Mouse (Mus musculus): ENCODE data around the gene Gpr12.

DNA sequence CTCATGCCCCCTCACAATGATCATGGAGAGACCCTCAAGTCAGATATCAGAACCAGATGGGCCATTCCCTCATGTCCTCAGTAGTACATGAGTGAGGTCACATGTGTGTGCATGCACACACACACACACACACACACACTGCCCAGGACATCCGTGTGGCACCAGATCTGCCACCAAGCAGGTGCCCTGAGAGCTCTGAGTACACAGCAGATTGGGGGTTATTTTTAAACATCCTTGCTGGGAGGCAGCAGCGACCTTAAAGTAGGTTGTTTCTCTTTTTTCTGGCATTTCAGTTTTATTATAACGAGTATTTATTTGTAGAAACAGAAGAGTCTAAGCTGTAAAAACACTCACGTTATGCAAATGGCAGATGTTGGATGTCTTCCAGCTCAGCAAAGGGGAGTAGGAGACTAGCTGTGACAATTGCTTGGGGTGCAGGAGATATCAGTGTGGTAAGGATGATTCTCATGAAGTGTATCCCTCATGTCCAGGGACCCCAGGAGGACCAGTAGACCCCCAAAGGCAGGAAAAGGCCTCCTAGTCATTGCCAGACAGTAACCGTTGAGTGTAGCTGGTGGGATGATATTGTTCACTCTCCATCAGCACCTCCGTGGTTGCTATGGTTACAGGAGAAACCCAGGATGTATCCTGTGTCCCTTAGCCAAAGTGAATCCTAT, 40.7 kb upstream of the Gpr12 start:
- no peak for TF ChIP-seq EP300 (IDR thresholded peaks at IDR 0.05; ENCODE audit: low read depth)
- TF ChIP-seq CTCF (IDR thresholded peaks at IDR 0.05; ENCODE audit: low read depth): no peak

Data from heart, postnatal 0 days (tissue).